Mouse (Mus musculus) kidney, postnatal 36 days (tissue): ENCODE data around the gene Trmt10a.

Experiments
- DNase-seq, 2 experiments: peaks; one replicate each; pipeline ENCODE4 v3.0.0; 2021 to 2022; ENCODE audit warnings: mixed read lengths in 2 of 2

Gene Trmt10a

GRCm38 (mm10) chr3:138143315-138144059 is at the start of gene Trmt10a:
Gene Trmt10a, plus strand, starts transcription at chr3:138143448.
- DNase-seq = peak; percentile 99 to 100

- no peak for DNase-seq
Measured at GRCm38 (mm10) chr3:138095301-138095700, 47.9 kb upstream of the Trmt10a start.

- peak in 1 of 2 experiments; percentile 2 for DNase-seq
Measured at GRCm38 (mm10) chr3:138095718-138096117, 47.5 kb upstream of the Trmt10a start.

- no peak for DNase-seq
Measured at GRCm38 (mm10) chr3:138096263-138097028, 46.8 kb upstream of the Trmt10a start.

GRCm38 (mm10) chr3:138097718-138098117 is 45.5 kb upstream of the Trmt10a start:
- DNase-seq = no peak

GRCm38 (mm10) chr3:138101936-138102335 is 41.3 kb upstream of the Trmt10a start:
- DNase-seq = no peak

- DNase-seq = no peak
Measured at GRCm38 (mm10) chr3:138103690-138104089, 39.6 kb upstream of the Trmt10a start.

- DNase-seq = no peak
Measured at GRCm38 (mm10) chr3:138105056-138105455, 38.2 kb upstream of the Trmt10a start.

- no peak for DNase-seq
Measured at GRCm38 (mm10) chr3:138106887-138107286, 36.4 kb upstream of the Trmt10a start.

- DNase-seq = no peak
Measured at GRCm38 (mm10) chr3:138110910-138111782, 32.1 kb upstream of the Trmt10a start.

- no peak for DNase-seq
Measured at GRCm38 (mm10) chr3:138114106-138114505, 29.1 kb upstream of the Trmt10a start.

- no peak for DNase-seq
Measured at GRCm38 (mm10) chr3:138116871-138117270, 26.4 kb upstream of the Trmt10a start.

GRCm38 (mm10) chr3:138118392-138118791 is 24.9 kb upstream of the Trmt10a start:
- no peak for DNase-seq

- DNase-seq = no peak
Measured at GRCm38 (mm10) chr3:138118831-138119230, 24.4 kb upstream of the Trmt10a start.

- no peak for DNase-seq
Measured at GRCm38 (mm10) chr3:138119444-138120105, 23.7 kb upstream of the Trmt10a start.

GRCm38 (mm10) chr3:138121461-138121860 is 21.8 kb upstream of the Trmt10a start:
- no peak for DNase-seq

- no peak for DNase-seq
Measured at GRCm38 (mm10) chr3:138123842-138124241, 19.4 kb upstream of the Trmt10a start.

- DNase-seq = no peak
Measured at GRCm38 (mm10) chr3:138129110-138129509, 14.1 kb upstream of the Trmt10a start.

- no peak for DNase-seq
Measured at GRCm38 (mm10) chr3:138130692-138131091, 12.6 kb upstream of the Trmt10a start.

- peak; percentile 14 to 26 for DNase-seq
Measured at GRCm38 (mm10) chr3:138131168-138131567, 12.1 kb upstream of the Trmt10a start.

GRCm38 (mm10) chr3:138133463-138133862 is 9.8 kb upstream of the Trmt10a start:
- no peak for DNase-seq

GRCm38 (mm10) chr3:138133916-138134315 is 9.3 kb upstream of the Trmt10a start:
- no peak for DNase-seq
